Mouse (Mus musculus) intestine, postnatal 0 days (tissue): ENCODE data around the gene Sez6l. TPM values are rescaled to one million over a fixed set of nuclear protein-coding genes. Genes with fewer than 3 reads are reported as not detected.
A peak's percentile ranks its signal among the peaks of the same experiment; 100 is the strongest.

Experiments
- ATAC-seq: fragments of 200-750 bp; cut with Nextera tagmentation; 2 replicates; pipeline ENCODE4 v1.8.0; 2017; ENCODE audit warnings: mild to moderate bottlenecking, moderate TSS enrichment, moderate library complexity
- H3K27ac ChIP-seq: fragments of 300-500 bp; sonication (generic); 2 replicates; pipeline ENCODE4 v1.5.1; 2014; ENCODE audit warnings: mild to moderate bottlenecking, low read depth, low read length, moderate library complexity
- H3K27me3 ChIP-seq: fragments of 300-500 bp; sonication (generic); replicated peaks from 2 replicates; pipeline ENCODE4 v1.6.1; 2014; ENCODE audit warnings: low read length, mixed read lengths; ENCODE audit not compliant: control insufficient read depth, insufficient read depth
- H3K36me3 ChIP-seq: fragments of 300-500 bp; sonication (generic); 2 replicates; pipeline ENCODE4 v1.6.1; 2014; ENCODE audit warnings: mild to moderate bottlenecking, moderate library complexity; ENCODE audit not compliant: control insufficient read depth, insufficient read depth
- H3K4me1 ChIP-seq: fragments of 300-500 bp; sonication (generic); replicated peaks from 2 replicates; pipeline ENCODE4 v1.6.1; 2014; ENCODE audit warnings: antibody characterized with exemption, low read length, mixed read lengths; ENCODE audit not compliant: control insufficient read depth, insufficient read depth
- H3K4me2 ChIP-seq: fragments of 300-500 bp; sonication (generic); replicated peaks from 2 replicates; pipeline ENCODE4 v1.6.1; 2014; ENCODE audit warnings: low read depth, mild to moderate bottlenecking, moderate library complexity
- H3K4me3 ChIP-seq: fragments of 300-500 bp; sonication (generic); 2 replicates; pipeline ENCODE4 v1.5.1; 2014; ENCODE audit warnings: low read depth, low read length
- H3K9ac ChIP-seq: fragments of 300-500 bp; sonication (generic); 2 replicates; pipeline ENCODE4 v1.6.1; 2014; ENCODE audit warnings: mild to moderate bottlenecking, low read depth, low read length
- H3K9me3 ChIP-seq: fragments of 300-500 bp; sonication (generic); 2 replicates; pipeline ENCODE4 v1.6.1; 2016; ENCODE audit warnings: mixed run types; ENCODE audit not compliant: control insufficient read depth
- CTCF ChIP-seq: sonication (generic); IDR thresholded peaks from 2 replicates; pipeline ENCODE4 v1.5.1; 2016; ENCODE audit warnings: low read depth, mild to moderate bottlenecking, control low read depth, antibody characterized with exemption, moderate library complexity
- WGBS: fragments of 180-500 bp; shearing (Covaris S2); extraction: QIAGEN DNeasy Blood & Tissue Kit; methylation state at CpG from one replicate; pipeline ENCODE4 v1.1.7; 2014; 5-methylcytosine and 5-hydroxymethylcytosine counted together
- polyA plus RNA-seq: library from polyadenylated mRNA; unstranded; fragments of >200 nt; fragmentation: Nextera tagmentation; extraction: Ambion mirVana; gene quantifications from 2 replicates; pipeline ENCODE4 v1.2.1, GENCODE M21; 2015

The Sez6l gene
- polyA plus RNA-seq, 1 experiment from 2014 or later = 0.63 TPM

- Histone ChIP-seq H3K27ac (no peak overlapping the region), H3K27me3 (no peaks in the 10 kb centered on the region), H3K36me3 (no peaks in the 10 kb centered on the region), H3K4me3 (no peak overlapping the region), H3K4me2 (no peak overlapping the region), H3K9ac (no peak overlapping the region), H3K9me3 (0 out of 2 replicates have a peak, but pooled peaks cover 2% of the 10 kb centered on the region), H3K4me1 (no peaks in the 10 kb centered on the region)
- TF ChIP-seq CTCF = peak; percentile 90
- 68% methylated on average over 6 of the region's 6 CpGs for WGBS
- no peak for ATAC-seq
These were observed 106.8 kb downstream of the Sez6l start for GRCm38 (mm10) chr5:112470144-112470543.

GRCm38 (mm10) chr5:112468986-112469581 is 107.9 kb downstream of the Sez6l start:
- H3K36me3 ChIP-seq = no peaks in the 10 kb centered on the region
- no peaks in the 10 kb centered on the region for H3K27me3 ChIP-seq
- TF ChIP-seq CTCF = no peak
- H3K4me2 ChIP-seq = no peak overlapping the region
- H3K27ac ChIP-seq = no peak overlapping the region
- ATAC-seq = 0 out of 2 replicates have a peak, but pooled peaks have one; percentile 36
- 0 out of 2 replicates have a peak, but pooled peaks cover 2% of the 10 kb centered on the region for H3K9me3 ChIP-seq
- no peak overlapping the region for H3K4me3 ChIP-seq
- WGBS = 66% methylated on average over 4 of the region's 4 CpGs
- H3K4me1 ChIP-seq = no peaks in the 10 kb centered on the region
- no peak overlapping the region for H3K9ac ChIP-seq

GRCm38 (mm10) chr5:112466331-112466730 is 110.7 kb downstream of the Sez6l start:
- Histone ChIP-seq H3K36me3 (no peaks in the 10 kb centered on the region), H3K4me3 (no peak overlapping the region), H3K9me3 (0 out of 2 replicates have a peak, but pooled peaks cover 2% of the 10 kb centered on the region), H3K9ac (no peak overlapping the region), H3K27ac (no peak overlapping the region), H3K4me2 (no peak overlapping the region), H3K4me1 (no peaks in the 10 kb centered on the region), H3K27me3 (no peaks in the 10 kb centered on the region)
- TF ChIP-seq CTCF = no peak
- ATAC-seq = no peak
- 51% methylated on average over 6 of the region's 6 CpGs for WGBS

GRCm38 (mm10) chr5:112459903-112460302 is 117.1 kb downstream of the Sez6l start:
- no peak for ATAC-seq
- Histone ChIP-seq H3K4me3 (no peak overlapping the region), H3K9me3 (no peaks in the 10 kb centered on the region), H3K27me3 (no peaks in the 10 kb centered on the region), H3K4me2 (no peak overlapping the region), H3K27ac (no peak overlapping the region), H3K9ac (no peak overlapping the region), H3K36me3 (no peaks in the 10 kb centered on the region), H3K4me1 (no peaks in the 10 kb centered on the region)
- WGBS = 74% methylated on average over 3 of the region's 3 CpGs
- TF ChIP-seq CTCF = no peak

GRCm38 (mm10) chr5:112454966-112455555 is 121.9 kb downstream of the Sez6l start:
- ATAC-seq = no peak
- Histone ChIP-seq H3K9me3 (no peaks in the 10 kb centered on the region), H3K4me2 (no peak overlapping the region), H3K4me3 (no peak overlapping the region), H3K9ac (no peak overlapping the region), H3K27ac (no peak overlapping the region), H3K27me3 (no peaks in the 10 kb centered on the region), H3K36me3 (no peaks in the 10 kb centered on the region), H3K4me1 (no peaks in the 10 kb centered on the region)
- WGBS = 61% methylated on average over 12 of the region's 12 CpGs
- peak; percentile 55 for TF ChIP-seq CTCF

- no peak overlapping the region for H3K4me3 ChIP-seq
- ATAC-seq = no peak
- H3K27ac ChIP-seq = no peak overlapping the region
- no peak overlapping the region for H3K4me2 ChIP-seq
- no peak for TF ChIP-seq CTCF
- 64% methylated on average over 9 of the region's 9 CpGs for WGBS
- H3K4me1 ChIP-seq = no peaks in the 10 kb centered on the region
- H3K9me3 ChIP-seq = no peaks in the 10 kb centered on the region
- H3K36me3 ChIP-seq = no peaks in the 10 kb centered on the region
- no peaks in the 10 kb centered on the region for H3K27me3 ChIP-seq
- H3K9ac ChIP-seq = no peak overlapping the region
These were observed 123.9 kb downstream of the Sez6l start for GRCm38 (mm10) chr5:112453088-112453487.
